Mouse (Mus musculus) thymus, adult 2 months (tissue): Measurements from ENCODE around the gene Nrg4. TPM values are rescaled to one million over a fixed set of nuclear protein-coding genes. Genes with fewer than 3 reads are reported as not detected.

Source experiments
- DNase-seq: peaks from one replicate; pipeline ENCODE4 v3.0.0; 2021
- H3K27ac ChIP-seq: fragments of 200-500 bp; 2 replicates; pipeline ENCODE4 v1.5.1; 2012; ENCODE audit warnings: low read length, control low read depth; ENCODE audit not compliant: control insufficient read depth, insufficient read depth
- H3K27me3 ChIP-seq: fragments of 200-500 bp; 2 replicates; pipeline ENCODE4 v1.6.1; 2012; ENCODE audit warnings: mild to moderate bottlenecking, low read length, moderate library complexity, mixed read lengths; ENCODE audit not compliant: control insufficient read depth, insufficient read depth
- H3K36me3 ChIP-seq: fragments of 200-500 bp; 2 replicates; pipeline ENCODE4 v1.6.1; 2012; ENCODE audit warnings: mild to moderate bottlenecking, low read length, moderate library complexity; ENCODE audit not compliant: control insufficient read depth, insufficient read depth
- H3K4me1 ChIP-seq: fragments of 200-500 bp; replicated peaks from 2 replicates; pipeline ENCODE4 v1.6.1; 2012; ENCODE audit warnings: low read length; ENCODE audit not compliant: control insufficient read depth, insufficient read depth
- H3K4me3 ChIP-seq: fragments of 200-500 bp; 2 replicates; pipeline ENCODE4 v1.5.1; 2012; ENCODE audit warnings: mild to moderate bottlenecking, low read length, control low read depth, moderate library complexity; ENCODE audit not compliant: control insufficient read depth, insufficient read depth
- CTCF ChIP-seq: fragments of 200-500 bp; IDR thresholded peaks from 2 replicates; pipeline ENCODE4 v1.5.1; 2012; ENCODE audit warnings: mild to moderate bottlenecking, control low read depth, low read length, moderate library complexity, borderline replicate concordance; ENCODE audit not compliant: control insufficient read depth, poor library complexity, insufficient read depth; ENCODE audit errors: extremely low read depth
- POLR2A ChIP-seq: fragments of 200-500 bp; IDR thresholded peaks from 2 replicates; pipeline ENCODE4 v1.6.1; 2012; ENCODE audit warnings: mild to moderate bottlenecking, low read length, control low read depth, moderate library complexity; ENCODE audit not compliant: control insufficient read depth, poor library complexity, insufficient read depth; ENCODE audit errors: extremely low read depth
- WGBS: fragments of 180-500 bp; shearing (Covaris S2); methylation state at CpG from one replicate; pipeline ENCODE4 v1.1.7; 2018; 5-methylcytosine and 5-hydroxymethylcytosine counted together
- polyA plus RNA-seq: library from polyadenylated mRNA; depleted of rRNA; stranded (reverse); fragments of >200 nt; gene quantifications from 2 replicates; pipeline ENCODE4 v1.2.3, GENCODE M21; 2012

The Nrg4 gene
- polyA plus RNA-seq, 1 experiment: 6.3 TPM

DNA sequence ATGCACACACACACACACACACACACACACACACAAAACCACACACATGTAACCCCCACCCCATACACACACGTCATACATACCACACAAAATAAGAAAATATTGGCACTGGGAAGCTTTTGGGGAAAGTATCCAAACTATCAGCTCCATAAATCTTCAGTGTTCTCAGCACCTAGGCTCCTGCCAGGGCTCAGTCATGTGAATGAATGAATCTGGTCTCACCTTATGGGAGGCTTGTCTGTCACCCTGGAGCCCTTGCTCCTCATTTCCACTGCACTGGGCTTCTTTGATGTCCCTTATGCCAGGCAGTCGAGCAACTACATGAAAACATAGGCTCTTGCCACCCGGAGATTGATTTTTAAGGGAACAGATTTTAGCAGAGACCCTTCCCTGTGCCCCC is 33.7 kb upstream of the Nrg4 start:
- TF ChIP-seq CTCF: no peak
- no peak for TF ChIP-seq POLR2A
- WGBS: 89% methylated on average over 3 of the region's 3 CpGs

DNA sequence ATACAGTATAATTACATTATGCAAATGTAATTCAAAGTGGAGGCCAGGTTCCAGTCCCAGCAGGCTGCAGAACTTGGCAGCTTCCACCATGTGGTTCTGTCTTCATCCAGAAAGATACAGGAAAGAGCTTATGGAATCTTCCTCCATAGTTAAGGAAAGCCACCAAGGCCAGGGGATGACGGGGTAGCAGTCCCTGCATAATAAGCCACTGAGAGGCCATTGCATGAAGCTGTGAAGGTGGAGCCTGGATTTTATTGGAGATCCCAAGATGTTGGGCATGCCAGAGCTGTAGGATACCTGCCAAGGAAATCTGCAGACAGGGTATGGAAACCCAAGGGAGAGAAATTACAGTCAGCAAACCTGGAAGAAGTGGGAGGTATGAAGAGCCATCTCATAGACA is 30.5 kb upstream of the Nrg4 start:
- Histone ChIP-seq H3K4me1 (no peaks in the 10 kb centered on the region), H3K36me3 (no peaks in the 10 kb centered on the region), H3K27ac (no peak overlapping the region), H3K27me3 (no peaks in the 10 kb centered on the region), H3K4me3 (no peak overlapping the region)
- 97% methylated on average over 1 of the region's 1 CpGs for WGBS
- TF ChIP-seq CTCF (no peak), POLR2A (no peak)
- no peak for DNase-seq

More for the DNA sequence above, 33.7 kb upstream of the Nrg4 start:
- Histone ChIP-seq H3K27ac (no peak overlapping the region), H3K4me3 (no peak overlapping the region), H3K27me3 (no peaks in the 10 kb centered on the region), H3K36me3 (no peaks in the 10 kb centered on the region), H3K4me1 (no peaks in the 10 kb centered on the region)
- DNase-seq: no peak

DNA sequence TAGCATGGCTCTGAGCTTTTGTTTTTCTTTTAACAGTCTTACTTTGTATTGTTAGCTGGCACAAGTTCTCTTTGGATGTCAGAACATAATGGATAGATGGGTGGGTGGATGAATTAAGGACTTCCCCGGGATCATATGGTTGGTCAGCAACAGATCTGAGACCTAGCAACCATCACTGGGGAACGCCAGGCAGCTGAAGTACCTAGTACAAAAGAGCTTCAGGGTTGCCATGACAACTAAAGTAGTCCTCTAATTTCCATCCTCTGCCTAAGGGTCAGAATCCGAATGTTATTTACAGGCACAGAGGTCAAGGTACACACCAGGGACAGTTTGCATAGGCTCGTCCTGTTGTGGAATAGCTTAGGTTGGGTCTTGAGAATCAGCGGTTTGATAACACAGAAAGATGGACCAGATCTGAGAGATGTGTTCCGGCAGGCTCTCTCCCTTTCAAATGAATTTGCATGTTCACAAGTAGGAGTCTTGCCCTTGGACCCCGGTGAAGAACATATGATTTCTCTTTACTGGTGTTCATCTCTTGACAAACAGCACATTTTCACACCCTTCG is 28.7 kb upstream of the Nrg4 start:
- DNase-seq: no peak
- TF ChIP-seq CTCF: no peak
- TF ChIP-seq POLR2A: no peak
- Histone ChIP-seq H3K4me1 (no peaks in the 10 kb centered on the region), H3K27me3 (no peaks in the 10 kb centered on the region), H3K36me3 (no peaks in the 10 kb centered on the region), H3K4me3 (no peak overlapping the region), H3K27ac (no peak overlapping the region)
- 89% methylated on average over 8 of the region's 8 CpGs for WGBS

DNA sequence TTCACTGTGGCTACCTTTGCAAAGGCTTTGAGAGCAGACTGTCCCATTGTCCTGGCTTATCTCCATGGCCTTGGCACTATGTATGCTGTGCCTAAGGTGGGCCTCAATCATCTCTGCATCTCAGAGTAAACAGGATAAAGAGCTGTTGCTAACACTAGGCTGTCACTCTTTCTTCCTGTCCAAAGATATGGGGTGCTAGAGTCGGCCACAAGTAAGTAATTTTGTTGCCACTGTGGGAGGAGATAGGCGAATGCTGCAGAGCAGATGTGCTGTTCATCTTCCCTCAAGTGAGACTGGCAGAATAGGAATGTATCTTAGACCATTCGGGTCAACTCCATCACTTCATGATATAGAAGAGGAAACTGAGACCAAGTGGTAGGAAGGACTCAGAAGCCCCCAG is 28.0 kb upstream of the Nrg4 start:
- WGBS: 74% methylated on average over 3 of the region's 3 CpGs
- no peak for TF ChIP-seq CTCF
- TF ChIP-seq POLR2A: no peak
- no peak for DNase-seq
- Histone ChIP-seq H3K27me3 (no peaks in the 10 kb centered on the region), H3K4me3 (no peak overlapping the region), H3K4me1 (no peaks in the 10 kb centered on the region), H3K27ac (no peak overlapping the region), H3K36me3 (no peaks in the 10 kb centered on the region)

DNA sequence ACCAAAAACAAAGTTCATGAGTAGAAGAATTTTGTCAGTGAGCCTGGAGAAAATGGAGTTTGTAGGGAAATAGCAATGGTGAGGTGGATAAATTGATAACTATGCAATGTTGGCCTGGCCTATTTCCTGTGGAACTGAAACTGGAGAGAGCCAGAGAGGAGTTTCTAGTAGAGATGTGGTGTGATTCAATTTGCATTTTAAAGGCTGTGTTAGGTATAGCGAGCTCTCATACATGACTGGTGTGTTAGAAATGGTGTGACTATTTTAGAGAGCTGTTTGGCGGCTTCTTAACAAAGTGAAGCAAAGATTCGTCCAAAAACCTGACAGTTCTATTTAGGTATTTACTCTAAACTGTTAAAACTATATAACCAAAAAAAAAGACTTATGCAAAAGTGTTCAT is 22.0 kb upstream of the Nrg4 start:
- WGBS: 93% methylated on average over 3 of the region's 3 CpGs
- no peak for DNase-seq
- no peaks in the 10 kb centered on the region for H3K36me3 ChIP-seq
- no peaks in the 10 kb centered on the region for H3K4me1 ChIP-seq
- H3K4me3 ChIP-seq: no peak overlapping the region
- no peak for TF ChIP-seq CTCF
- no peak overlapping the region for H3K27ac ChIP-seq
- no peaks in the 10 kb centered on the region for H3K27me3 ChIP-seq

DNA sequence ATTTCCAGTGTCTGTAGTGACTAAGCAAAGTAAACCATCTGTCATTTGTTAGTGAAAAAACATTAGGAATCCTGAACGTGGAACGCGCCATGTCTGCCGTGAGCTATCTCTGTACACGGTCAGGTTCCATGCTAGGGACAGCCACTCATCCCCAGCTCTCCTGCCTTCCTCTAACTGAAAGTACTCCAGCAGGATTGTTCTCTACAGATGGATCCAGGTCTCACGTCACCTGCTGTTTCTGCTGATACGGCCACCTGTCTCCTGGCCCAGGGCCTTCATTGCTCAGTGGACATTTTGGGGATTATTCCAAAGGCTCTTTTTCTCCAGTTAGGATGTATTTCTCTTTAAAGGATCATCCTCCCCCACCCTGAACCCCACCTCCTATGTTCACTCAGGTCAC is 18.7 kb upstream of the Nrg4 start:
- Histone ChIP-seq H3K4me1 (no peaks in the 10 kb centered on the region), H3K36me3 (no peaks in the 10 kb centered on the region), H3K27me3 (no peaks in the 10 kb centered on the region), H3K4me3 (no peak overlapping the region), H3K27ac (no peak overlapping the region)
- 95% methylated on average over 7 of the region's 7 CpGs for WGBS
- DNase-seq: no peak
- no peak for TF ChIP-seq CTCF
- no peak for TF ChIP-seq POLR2A

DNA sequence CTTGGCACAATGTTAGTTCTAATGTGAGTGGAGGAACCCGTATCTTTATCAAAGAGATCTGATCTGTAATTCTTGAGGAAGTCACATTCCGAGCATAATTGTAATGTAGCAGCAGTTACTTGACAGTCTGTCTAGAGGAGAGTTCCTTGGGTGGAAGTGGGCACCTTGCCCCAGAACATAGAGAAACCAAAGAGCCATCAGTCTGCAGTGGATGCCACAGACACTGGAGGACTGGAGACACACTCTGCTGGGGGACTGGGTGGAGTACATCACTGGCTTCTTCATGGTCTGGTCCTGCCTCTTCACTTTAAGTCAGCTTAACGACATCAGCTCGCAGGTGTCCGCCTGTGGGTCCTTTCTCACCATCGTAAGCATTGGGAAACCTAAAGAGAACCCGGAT is 17.5 kb upstream of the Nrg4 start:
- TF ChIP-seq CTCF (no peak), POLR2A (no peak)
- Histone ChIP-seq H3K27me3 (no peaks in the 10 kb centered on the region), H3K4me3 (no peak overlapping the region), H3K36me3 (no peaks in the 10 kb centered on the region), H3K4me1 (no peaks in the 10 kb centered on the region), H3K27ac (no peak overlapping the region)
- WGBS: 88% methylated on average over 7 of the region's 7 CpGs
- no peak for DNase-seq

DNA sequence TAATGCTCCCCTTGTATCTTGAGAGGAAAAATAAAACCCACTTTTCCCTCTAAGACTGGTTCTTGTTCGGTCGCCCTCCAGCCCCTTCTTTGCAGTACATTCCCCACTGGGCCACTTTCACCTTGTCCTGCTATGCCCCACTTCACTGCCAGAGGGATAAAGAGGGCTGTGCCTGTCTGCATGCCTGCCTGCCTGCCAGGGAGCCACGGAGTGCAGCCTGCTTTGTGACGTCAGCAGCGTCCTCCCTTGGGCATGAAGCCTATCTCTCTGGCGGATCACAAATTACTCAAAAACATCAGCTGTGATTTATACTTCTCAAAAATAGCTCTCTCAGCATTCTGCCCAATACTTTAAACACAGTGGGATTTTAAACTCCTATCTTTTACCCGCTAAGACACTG is 6.3 kb upstream of the Nrg4 start:
- Histone ChIP-seq H3K4me1 (no peaks in the 10 kb centered on the region), H3K36me3 (no peaks in the 10 kb centered on the region), H3K4me3 (no peak overlapping the region), H3K27ac (no peak overlapping the region), H3K27me3 (no peaks in the 10 kb centered on the region; the same call in 1 of the 2 replicates)
- no peak for DNase-seq
- 80% methylated on average over 7 of the region's 7 CpGs for WGBS
- TF ChIP-seq POLR2A (no peak), CTCF (no peak)
